10 mouse cellular contexts compared by ENCODE assay signal in genomic region chr3:20590143-20590542, GRCm38 (mm10).
A peak's percentile ranks its signal among the peaks of the same experiment; 100 is the strongest.
DNase-seq lines count a peak whose midpoint lies in the region; ATAC-seq and TF ChIP-seq lines count a peak whose summit lies in the region.
"Had no signal": no experiment of that assay in that cellular context is flagged by ENCODE, and none has a peak within 500 bp of the region (broad histone marks: within the 10 kb centered on the region; RNA-seq: fewer than 3 reads in every experiment).

No protein-coding gene starts in this region.

- no peak overlapping the region for H3K4me3 ChIP-seq in thymus, adult 2 months (ENCODE audit: control insufficient read depth, insufficient read depth, low read length)
- no peak overlapping the region for H3K4me3 ChIP-seq in midbrain, embryonic 15.5 days
- H3K4me3 ChIP-seq: hindbrain, embryonic 15.5 days; neural tube, embryonic 13.5 days had no signal

- H3K4me1 ChIP-seq in thymus, adult 2 months (replicated peaks; ENCODE audit: control insufficient read depth, insufficient read depth, low read length): no peaks in the 10 kb centered on the region
- H3K4me1 ChIP-seq in midbrain, embryonic 15.5 days: no peaks in the 10 kb centered on the region
- H3K4me1 ChIP-seq: hindbrain, embryonic 15.5 days; neural tube, embryonic 13.5 days had no signal

- no peak overlapping the region for H3K9ac ChIP-seq in midbrain, embryonic 15.5 days
- H3K9ac ChIP-seq: hindbrain, embryonic 15.5 days; neural tube, embryonic 13.5 days had no signal

- H3K4me2 ChIP-seq in midbrain, embryonic 15.5 days: no peak overlapping the region
- H3K4me2 ChIP-seq: hindbrain, embryonic 15.5 days; neural tube, embryonic 13.5 days had no signal

- H3K27me3 ChIP-seq in thymus, adult 2 months (ENCODE audit: control insufficient read depth, insufficient read depth, low read length): no peaks in the 10 kb centered on the region
- H3K27me3 ChIP-seq in midbrain, embryonic 15.5 days (replicated peaks): no peaks in the 10 kb centered on the region
- H3K27me3 ChIP-seq: hindbrain, embryonic 15.5 days; neural tube, embryonic 13.5 days had no signal

- no peaks in the 10 kb centered on the region for H3K9me3 ChIP-seq in midbrain, embryonic 15.5 days
- H3K9me3 ChIP-seq: hindbrain, embryonic 15.5 days; neural tube, embryonic 13.5 days had no signal

- no peak for TF ChIP-seq POLR2A in thymus, adult 2 months (IDR thresholded peaks at IDR 0.05; ENCODE audit: control insufficient read depth, extremely low read depth, insufficient read depth, low read length, poor library complexity)

- no peaks in the 10 kb centered on the region for H3K36me3 ChIP-seq in thymus, adult 2 months (ENCODE audit: control insufficient read depth, insufficient read depth, low read length)
- H3K36me3 ChIP-seq in midbrain, embryonic 15.5 days (replicated peaks): no peaks in the 10 kb centered on the region
- H3K36me3 ChIP-seq: hindbrain, embryonic 15.5 days; neural tube, embryonic 13.5 days had no signal

- WGBS in thymus, adult 2 months: 63% methylated on average over 2 of the region's 2 CpGs
- WGBS in midbrain, embryonic 15.5 days: 45% methylated on average over 2 of the region's 2 CpGs

- H3K27ac ChIP-seq in thymus, adult 2 months (ENCODE audit: control insufficient read depth, insufficient read depth, low read length): no peak overlapping the region
- H3K27ac ChIP-seq in midbrain, embryonic 15.5 days: no peak overlapping the region
- H3K27ac ChIP-seq: hindbrain, embryonic 15.5 days; neural tube, embryonic 13.5 days had no signal

- 0 out of 2 replicates have a peak, but pooled peaks have one; percentile 71 for ATAC-seq in midbrain, embryonic 15.5 days (replicated peaks)

- peak; percentile 17 for DNase-seq in gastrocnemius, adult 18-20 months (ENCODE audit: low spot score)
- DNase-seq in gastrocnemius, adult 8-10 months (ENCODE audit: low spot score in 2 of 2): no peak
- DNase-seq in thymus, adult 2 months: peak; percentile 2
- DNase-seq in thymus, postnatal 14 days: no peak
- peak; percentile 67 for DNase-seq in embryo, embryonic 10.5 days (ENCODE audit: low spot score)
- DNase-seq in kidney, postnatal 36 days: peak; percentile 6 to 56
- no peak for DNase-seq in natural killer cell, adult 2 months (ENCODE audit: low spot score in 2 of 2)

- TF ChIP-seq CTCF in thymus, adult 2 months (IDR thresholded peaks at IDR 0.05; ENCODE audit: borderline replicate concordance, control insufficient read depth, extremely low read depth, insufficient read depth, low read length, poor library complexity): no peak

Comparison
In these comparisons a context has a peak if more than half of its experiments do, and no peak if none do; other contexts are left out.
1. DNase-seq: peak in gastrocnemius, adult 18-20 months (single experiment), thymus, adult 2 months (single experiment), embryo, embryonic 10.5 days (single experiment) and kidney, postnatal 36 days (2 of 2); none in gastrocnemius, adult 8-10 months (0 of 2), thymus, postnatal 14 days (single experiment) and natural killer cell, adult 2 months (0 of 2).